Mouse (Mus musculus) brown adipose tissue, adult 24 weeks (tissue): Measurements from ENCODE around the gene Glcci1. TPM values are rescaled to one million over a fixed set of nuclear protein-coding genes. Genes with fewer than 3 reads are reported as not detected.

Source experiments
- H3K27ac ChIP-seq: fragments of 200-500 bp; replicated peaks from 2 replicates; pipeline ENCODE4 v1.5.1; 2012; ENCODE audit warnings: low read depth, mild to moderate bottlenecking, low read length
- H3K4me1 ChIP-seq: fragments of 200-500 bp; 2 replicates; pipeline ENCODE4 v1.6.1; 2012; ENCODE audit warnings: low read length, mixed read lengths; ENCODE audit not compliant: control insufficient read depth, insufficient read depth, insufficient read length
- H3K4me3 ChIP-seq: fragments of 200-500 bp; 2 replicates; pipeline ENCODE4 v1.5.1; 2012; ENCODE audit warnings: low read depth, mild to moderate bottlenecking, low read length, moderate library complexity; ENCODE audit not compliant: insufficient read depth
- polyA plus RNA-seq: library from polyadenylated mRNA; stranded (reverse); fragments of >200 nt; gene quantifications from 2 replicates; pipeline ENCODE4 v1.2.4, GENCODE M21; 2012; ENCODE audit not compliant: missing spikeins, insufficient read depth, insufficient read length

The Glcci1 gene
- polyA plus RNA-seq, 1 experiment: 5.2 TPM

- H3K27ac ChIP-seq: no peak overlapping the region
- no peak overlapping the region for H3K4me3 ChIP-seq
- peaks cover 4% of the 10 kb centered on the region; the same call in 1 of the 2 replicates for H3K4me1 ChIP-seq
These were observed 22.9 kb upstream of the Glcci1 start for GRCm38 (mm10) chr6:8486391-8487043.

GRCm38 (mm10) chr6:8487044-8487853 lies 22.2 kb upstream of the Glcci1 start:
- Histone ChIP-seq H3K27ac (no peak overlapping the region), H3K4me1 (peaks cover 4% of the 10 kb centered on the region; the same call in 1 of the 2 replicates), H3K4me3 (no peak overlapping the region)

GRCm38 (mm10) chr6:8488249-8488648 lies 21.2 kb upstream of the Glcci1 start:
- peaks cover 7% of the 10 kb centered on the region; the same call in 1 of the 2 replicates for H3K4me1 ChIP-seq
- no peak overlapping the region for H3K4me3 ChIP-seq
- no peak overlapping the region for H3K27ac ChIP-seq

GRCm38 (mm10) chr6:8489266-8489665 lies 20.1 kb upstream of the Glcci1 start:
- Histone ChIP-seq H3K4me1 (peaks cover 7% of the 10 kb centered on the region; the same call in 1 of the 2 replicates), H3K27ac (no peak overlapping the region), H3K4me3 (no peak overlapping the region)

- H3K4me1 ChIP-seq: peaks cover 7% of the 10 kb centered on the region; the same call in 1 of the 2 replicates
- no peak overlapping the region for H3K4me3 ChIP-seq
- no peak overlapping the region for H3K27ac ChIP-seq
These were observed 19.3 kb upstream of the Glcci1 start for GRCm38 (mm10) chr6:8489938-8490585.

- H3K4me3 ChIP-seq: no peak overlapping the region
- H3K27ac ChIP-seq: no peak overlapping the region
- H3K4me1 ChIP-seq: peaks cover 3% of the 10 kb centered on the region; the same call in 1 of the 2 replicates
These were observed 17.2 kb upstream of the Glcci1 start for GRCm38 (mm10) chr6:8492248-8492647.

GRCm38 (mm10) chr6:8495109-8495826 lies 14.1 kb upstream of the Glcci1 start:
- H3K4me3 ChIP-seq: no peak overlapping the region
- H3K4me1 ChIP-seq: peaks cover 3% of the 10 kb centered on the region; the same call in 1 of the 2 replicates
- peak overlapping the region; percentile 17; the same call in 1 of the 2 replicates for H3K27ac ChIP-seq

GRCm38 (mm10) chr6:8495827-8496222 lies 13.6 kb upstream of the Glcci1 start:
- Histone ChIP-seq H3K4me3 (no peak overlapping the region), H3K4me1 (peaks cover 3% of the 10 kb centered on the region; the same call in 1 of the 2 replicates), H3K27ac (no peak overlapping the region)

GRCm38 (mm10) chr6:8497234-8497867 lies 12.0 kb upstream of the Glcci1 start:
- Histone ChIP-seq H3K27ac (no peak overlapping the region), H3K4me1 (peaks cover 3% of the 10 kb centered on the region; the same call in 1 of the 2 replicates), H3K4me3 (no peak overlapping the region)

- no peak overlapping the region for H3K4me3 ChIP-seq
- no peak overlapping the region for H3K27ac ChIP-seq
- no peaks in the 10 kb centered on the region for H3K4me1 ChIP-seq
These were observed 11.5 kb upstream of the Glcci1 start for GRCm38 (mm10) chr6:8497868-8498257.

GRCm38 (mm10) chr6:8498961-8499360 lies 10.4 kb upstream of the Glcci1 start:
- Histone ChIP-seq H3K4me3 (no peak overlapping the region), H3K4me1 (no peaks in the 10 kb centered on the region), H3K27ac (no peak overlapping the region)

- Histone ChIP-seq H3K4me1 (no peaks in the 10 kb centered on the region), H3K27ac (no peak overlapping the region), H3K4me3 (no peak overlapping the region)
These were observed 5.4 kb upstream of the Glcci1 start for GRCm38 (mm10) chr6:8503953-8504352.

- no peak overlapping the region; the same call in 1 of the 2 replicates for H3K27ac ChIP-seq
- H3K4me3 ChIP-seq: no peak overlapping the region
- no peaks in the 10 kb centered on the region for H3K4me1 ChIP-seq
These were observed 4.7 kb upstream of the Glcci1 start for GRCm38 (mm10) chr6:8504521-8505228.

GRCm38 (mm10) chr6:8506631-8507030 lies 2.8 kb upstream of the Glcci1 start:
- Histone ChIP-seq H3K27ac (no peak overlapping the region), H3K4me1 (no peaks in the 10 kb centered on the region), H3K4me3 (no peak overlapping the region)
